Mouse (Mus musculus) layer of hippocampus, adult 18-20 months (tissue): ENCODE data around the gene Bcas3. TPM values are rescaled to one million over a fixed set of nuclear protein-coding genes. Genes with fewer than 3 reads are reported as not detected.

Source experiments
- DNase-seq, 2 experiments: peaks; one replicate each; pipeline ENCODE4 v3.0.0; 2022; ENCODE audit warnings: low spot score in 2 of 2
- total RNA-seq, 2 experiments: library from RNA; stranded (reverse); gene quantifications; 2 replicates each; pipeline ENCODE4 v1.2.3; 2021

Bcas3 gene
- total RNA-seq, 2 experiments from 2014 or later = 70.0 to 78.5 TPM

- DNase-seq = no peak
These were observed 173.2 kb downstream of the Bcas3 start for GRCm38 (mm10) chr11:85525979-85526775.

DNA sequence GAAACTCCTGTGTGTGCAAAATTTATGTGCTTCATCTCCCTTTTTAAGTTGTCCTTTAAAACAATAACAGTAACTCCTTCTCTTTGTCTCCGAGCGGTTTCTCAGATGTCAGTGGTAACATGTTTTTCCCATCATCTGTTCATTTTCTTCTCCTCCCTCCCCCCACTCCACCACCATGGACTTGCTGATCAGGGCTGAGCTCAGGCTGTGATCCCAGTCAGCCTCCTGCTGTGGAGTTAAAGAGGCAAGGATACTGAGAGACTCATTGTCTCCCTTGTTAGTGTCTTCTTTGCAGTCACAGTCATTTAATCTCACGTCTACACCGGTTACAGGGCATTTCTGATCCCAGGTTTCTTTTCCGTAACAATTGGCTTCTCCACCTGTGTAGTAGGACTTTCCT, 174.3 kb downstream of the Bcas3 start:
- DNase-seq = no peak

- no peak for DNase-seq
These were observed 176.7 kb downstream of the Bcas3 start for GRCm38 (mm10) chr11:85529531-85530285.

DNA sequence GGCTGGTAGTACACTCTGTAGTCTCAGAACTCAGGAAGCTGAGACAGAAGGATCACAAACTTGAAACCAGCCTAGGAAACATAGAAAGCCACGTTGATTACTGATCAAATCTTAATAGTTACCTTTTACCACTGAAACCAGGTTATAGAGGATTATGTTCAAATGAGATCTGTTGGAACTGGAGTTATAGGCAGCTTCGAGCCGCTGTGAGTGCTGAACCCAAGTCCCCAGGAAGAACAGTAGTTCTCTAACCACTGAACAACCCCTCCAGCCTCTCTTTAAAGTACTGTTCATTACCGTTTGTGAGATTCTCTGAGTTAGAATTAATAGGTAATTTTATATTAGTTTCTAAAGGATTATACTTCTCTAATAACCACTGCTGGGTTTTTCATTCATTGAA, 188.0 kb downstream of the Bcas3 start:
- no peak for DNase-seq

- no peak for DNase-seq
These were observed 190.3 kb downstream of the Bcas3 start for GRCm38 (mm10) chr11:85543311-85543710.

DNA sequence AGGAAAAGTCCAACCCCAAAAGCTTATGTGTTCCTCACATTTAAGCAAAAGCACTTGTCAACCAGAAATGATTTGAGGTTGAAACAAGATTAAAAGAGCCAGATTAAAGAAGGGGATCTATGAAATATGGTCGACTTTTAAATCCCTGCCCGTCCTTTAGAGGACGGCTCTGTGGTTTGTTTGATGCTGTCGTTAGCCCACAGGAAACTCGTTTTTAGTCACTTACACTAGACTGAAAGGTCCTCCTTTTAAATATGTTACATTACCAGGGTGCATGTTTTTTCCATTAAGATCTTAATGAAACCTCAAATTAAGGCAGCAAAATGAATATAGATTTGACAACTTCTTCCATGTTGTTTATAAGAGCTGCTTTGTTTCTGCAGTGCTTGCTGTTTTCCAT, 192.6 kb downstream of the Bcas3 start:
- no peak for DNase-seq

DNA sequence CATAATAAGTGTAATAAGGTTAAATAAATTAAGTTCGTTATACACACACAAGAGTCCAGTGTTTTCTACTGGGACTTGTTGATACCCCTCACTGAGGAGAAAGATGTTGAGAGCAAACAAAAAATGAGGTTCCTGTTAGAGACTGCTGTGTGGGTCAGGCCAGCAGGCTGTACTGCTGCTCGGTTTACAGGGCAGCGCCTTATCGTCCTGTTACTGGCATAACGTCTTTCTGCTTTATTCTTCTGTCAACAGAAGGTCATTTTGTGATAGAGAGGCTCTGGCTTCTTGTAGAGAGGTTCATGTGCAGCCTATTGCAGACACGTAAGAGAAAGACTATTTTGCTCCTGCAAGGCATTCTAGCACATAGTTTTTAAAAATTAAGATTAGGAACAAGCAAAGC, 195.0 kb downstream of the Bcas3 start:
- no peak for DNase-seq

DNA sequence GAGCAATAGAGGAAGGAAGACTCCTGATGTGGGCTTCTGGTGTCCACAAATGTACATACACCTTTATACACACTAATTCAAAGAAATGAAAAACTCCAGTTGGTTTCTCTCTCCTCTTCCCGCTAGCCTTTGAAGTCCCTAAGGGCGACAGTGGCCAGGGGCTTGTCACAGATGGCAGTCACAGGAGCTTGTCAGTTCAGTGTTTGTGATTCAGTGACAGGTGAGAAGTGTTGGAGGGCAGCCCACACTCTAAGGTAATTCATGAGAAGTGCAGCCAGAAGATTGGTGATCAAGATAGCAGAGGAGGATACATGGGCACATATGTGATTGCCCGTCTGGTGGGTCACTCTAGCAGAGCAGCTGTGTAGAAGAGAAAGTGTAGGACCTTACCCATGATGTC, 196.7 kb downstream of the Bcas3 start:
- DNase-seq = no peak

DNA sequence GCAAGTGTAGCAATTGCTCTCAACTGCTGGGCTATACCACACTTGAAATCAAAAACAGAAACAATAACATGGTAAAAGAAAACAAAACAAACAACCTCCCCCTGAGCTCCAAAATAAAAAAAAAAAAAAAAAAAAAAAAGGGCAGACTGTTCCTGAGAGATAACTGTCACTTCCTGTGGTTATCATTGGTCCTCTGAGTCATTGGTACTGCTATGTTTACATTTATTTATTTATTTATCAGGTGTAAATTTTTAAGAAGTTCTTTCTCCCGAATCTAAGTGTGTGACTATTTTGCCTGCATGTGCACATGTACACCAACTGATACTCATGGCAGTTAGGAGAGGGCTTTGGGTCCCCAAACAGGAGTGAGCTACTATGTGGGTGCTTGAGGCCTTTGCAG, 202.1 kb downstream of the Bcas3 start:
- DNase-seq = no peak

GRCm38 (mm10) chr11:85555721-85556120, 202.8 kb downstream of the Bcas3 start:
- no peak for DNase-seq

DNA sequence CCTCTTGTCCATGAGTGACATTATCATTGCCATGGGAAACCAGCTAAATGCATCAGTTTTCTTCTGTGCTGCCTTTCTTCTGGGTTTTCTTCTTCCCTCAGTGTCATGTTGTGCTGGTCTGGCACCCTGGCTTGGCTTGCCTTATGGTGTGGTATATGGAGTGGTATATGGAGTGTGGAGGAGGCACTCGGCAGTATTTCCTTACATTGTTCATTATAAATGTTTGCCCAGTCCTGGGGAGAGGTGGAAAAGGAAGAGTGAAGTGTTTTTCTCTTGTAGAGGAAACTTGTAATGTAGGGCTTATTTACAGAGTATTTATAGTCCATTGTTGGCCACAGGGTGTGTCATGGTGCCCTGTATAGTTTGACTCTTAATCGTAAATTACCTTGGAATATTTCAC, 212.1 kb downstream of the Bcas3 start:
- no peak for DNase-seq

DNA sequence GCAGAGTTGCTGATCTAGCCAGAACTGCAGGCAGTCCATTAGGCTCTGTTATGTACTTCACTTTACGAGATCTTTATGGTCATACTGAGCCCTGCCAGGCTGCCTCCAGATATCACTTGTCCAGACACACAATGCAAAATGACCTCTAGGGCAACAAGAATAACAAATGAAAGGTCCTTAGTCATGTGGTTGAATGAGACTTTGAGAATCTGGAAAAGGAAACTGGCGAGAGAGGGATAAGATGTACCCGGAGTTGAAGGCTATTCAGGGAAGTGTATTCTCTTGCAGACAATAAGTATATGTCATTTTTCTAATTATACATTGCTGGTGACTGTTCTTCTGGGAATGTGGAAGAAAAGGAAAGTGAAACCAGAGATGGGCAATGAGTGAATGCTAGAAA, 218.1 kb downstream of the Bcas3 start:
- no peak for DNase-seq

GRCm38 (mm10) chr11:85571936-85572335, 219.0 kb downstream of the Bcas3 start:
- no peak for DNase-seq

GRCm38 (mm10) chr11:85572590-85572989, 219.6 kb downstream of the Bcas3 start:
- DNase-seq = no peak

DNA sequence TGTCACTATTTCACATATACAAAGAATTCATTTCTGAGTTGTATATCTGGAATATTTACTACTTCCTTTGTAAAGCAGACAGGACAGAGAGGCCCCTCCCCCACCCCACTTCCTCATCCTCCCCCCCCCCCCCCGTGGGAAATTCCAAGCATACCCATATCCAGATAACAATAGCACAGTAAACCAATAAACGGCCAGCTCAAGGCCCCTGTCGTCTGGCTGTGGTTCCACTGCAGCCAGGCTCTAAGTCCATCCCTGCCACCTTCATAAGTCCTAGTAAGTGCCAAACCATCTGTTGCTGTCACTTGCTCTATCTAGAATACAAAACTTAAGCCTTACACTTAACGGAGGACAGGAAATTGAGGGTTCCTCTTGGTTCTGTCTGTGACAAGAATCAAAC, 221.5 kb downstream of the Bcas3 start:
- no peak for DNase-seq

GRCm38 (mm10) chr11:85577816-85578645, 225.1 kb downstream of the Bcas3 start:
- no peak for DNase-seq

DNA sequence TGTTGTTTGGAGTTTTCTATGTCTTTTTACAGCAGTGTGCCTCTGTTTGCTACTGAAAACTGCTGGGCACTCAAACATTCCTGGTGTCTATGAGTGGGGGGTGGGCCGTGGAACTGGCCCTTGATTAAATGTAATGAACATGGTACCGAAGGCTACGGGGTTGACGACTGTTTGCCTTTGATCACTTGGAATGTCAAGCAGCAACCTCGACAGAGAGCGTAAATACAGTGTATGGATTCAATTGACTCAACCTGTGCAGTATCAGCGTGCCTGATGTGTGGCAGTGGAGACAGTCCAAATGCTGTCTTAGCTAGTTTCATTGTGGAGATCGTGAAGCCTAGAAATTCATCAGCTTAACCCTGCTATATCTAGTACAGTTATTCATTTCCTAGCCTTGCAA, 231.1 kb downstream of the Bcas3 start:
- no peak for DNase-seq

GRCm38 (mm10) chr11:85593636-85594035, 240.7 kb downstream of the Bcas3 start:
- DNase-seq = peak; percentile 27 to 65

GRCm38 (mm10) chr11:85599251-85599650, 246.3 kb downstream of the Bcas3 start:
- no peak for DNase-seq

GRCm38 (mm10) chr11:85603546-85604322, 250.8 kb downstream of the Bcas3 start:
- no peak for DNase-seq
